Mouse (Mus musculus) intestine, embryonic 15.5 days (tissue): Measurements from ENCODE around the gene Akap14. TPM values are rescaled to one million over a fixed set of nuclear protein-coding genes. Genes with fewer than 3 reads are reported as not detected.
A peak's percentile ranks its signal among the peaks of the same experiment; 100 is the strongest.

Experiments used
- ATAC-seq: fragments of 200-750 bp; cut with Nextera tagmentation; 2 replicates; pipeline ENCODE4 v1.8.0; 2017; ENCODE audit warnings: moderate TSS enrichment, moderate library complexity
- H3K27ac ChIP-seq: fragments of 300-500 bp; sonication (generic); 2 replicates; pipeline ENCODE4 v1.5.1; 2015; ENCODE audit warnings: mild to moderate bottlenecking, inconsistent platforms
- H3K27me3 ChIP-seq: fragments of 300-500 bp; sonication (generic); replicated peaks from 2 replicates; pipeline ENCODE4 v1.6.1; 2015; ENCODE audit warnings: inconsistent platforms
- H3K36me3 ChIP-seq: fragments of 300-500 bp; sonication (generic); 2 replicates; pipeline ENCODE4 v1.6.1; 2015; ENCODE audit warnings: inconsistent platforms
- H3K4me1 ChIP-seq: fragments of 300-500 bp; sonication (generic); replicated peaks from 2 replicates; pipeline ENCODE4 v1.6.1; 2015; ENCODE audit warnings: inconsistent platforms
- H3K4me2 ChIP-seq: fragments of 300-500 bp; sonication (generic); replicated peaks from 2 replicates; pipeline ENCODE4 v1.6.1; 2015; ENCODE audit warnings: mild to moderate bottlenecking, inconsistent platforms
- H3K4me3 ChIP-seq: fragments of 300-500 bp; sonication (generic); replicated peaks from 2 replicates; pipeline ENCODE4 v1.5.1; 2015; ENCODE audit warnings: inconsistent platforms
- H3K9ac ChIP-seq: fragments of 300-500 bp; sonication (generic); 2 replicates; pipeline ENCODE4 v1.6.1; 2015; ENCODE audit warnings: inconsistent platforms
- H3K9me3 ChIP-seq: fragments of 300-500 bp; sonication (generic); 2 replicates; pipeline ENCODE4 v1.6.1; 2016; ENCODE audit warnings: inconsistent platforms
- WGBS: fragments of 180-500 bp; shearing (Covaris S2); methylation state at CpG from one replicate; pipeline ENCODE4 v1.1.7; 2015; 5-methylcytosine and 5-hydroxymethylcytosine counted together
- polyA plus RNA-seq: library from polyadenylated mRNA; unstranded; fragments of >200 nt; fragmentation: Nextera tagmentation; extraction: Ambion mirVana; gene quantifications from 2 replicates; pipeline ENCODE4 v1.2.1, GENCODE M21; 2015

Gene Akap14
- polyA plus RNA-seq, 1 experiment from 2014 or later: not detected

DNA sequence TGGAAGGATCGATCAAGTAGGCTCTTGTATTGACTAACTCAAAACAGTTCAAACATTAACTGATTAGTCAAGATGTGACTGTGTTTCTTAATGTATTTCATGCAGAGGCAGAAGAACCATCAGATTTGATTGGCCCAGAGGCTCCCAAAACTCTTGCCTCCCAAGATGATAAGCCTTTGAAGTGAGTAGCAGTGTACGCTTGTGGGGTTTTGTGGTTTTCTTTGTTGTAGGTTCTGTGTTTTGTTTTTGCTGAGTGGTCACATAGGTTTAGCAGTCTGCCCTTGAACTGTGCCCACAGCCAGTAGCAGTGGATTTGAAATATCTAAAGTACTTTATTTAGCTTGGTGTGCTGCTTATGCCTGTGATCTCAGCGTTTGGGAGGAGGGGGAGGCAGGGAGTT, 26.9 kb downstream of the Akap14 start:
- Histone ChIP-seq H3K9ac (no peak overlapping the region), H3K27ac (no peak overlapping the region), H3K4me2 (no peak overlapping the region), H3K27me3 (no peaks in the 10 kb centered on the region), H3K4me3 (no peak overlapping the region), H3K9me3 (no peaks in the 10 kb centered on the region), H3K4me1 (no peaks in the 10 kb centered on the region), H3K36me3 (no peaks in the 10 kb centered on the region)
- WGBS: 86% methylated on average over 3 of the region's 3 CpGs
- no peak for ATAC-seq

DNA sequence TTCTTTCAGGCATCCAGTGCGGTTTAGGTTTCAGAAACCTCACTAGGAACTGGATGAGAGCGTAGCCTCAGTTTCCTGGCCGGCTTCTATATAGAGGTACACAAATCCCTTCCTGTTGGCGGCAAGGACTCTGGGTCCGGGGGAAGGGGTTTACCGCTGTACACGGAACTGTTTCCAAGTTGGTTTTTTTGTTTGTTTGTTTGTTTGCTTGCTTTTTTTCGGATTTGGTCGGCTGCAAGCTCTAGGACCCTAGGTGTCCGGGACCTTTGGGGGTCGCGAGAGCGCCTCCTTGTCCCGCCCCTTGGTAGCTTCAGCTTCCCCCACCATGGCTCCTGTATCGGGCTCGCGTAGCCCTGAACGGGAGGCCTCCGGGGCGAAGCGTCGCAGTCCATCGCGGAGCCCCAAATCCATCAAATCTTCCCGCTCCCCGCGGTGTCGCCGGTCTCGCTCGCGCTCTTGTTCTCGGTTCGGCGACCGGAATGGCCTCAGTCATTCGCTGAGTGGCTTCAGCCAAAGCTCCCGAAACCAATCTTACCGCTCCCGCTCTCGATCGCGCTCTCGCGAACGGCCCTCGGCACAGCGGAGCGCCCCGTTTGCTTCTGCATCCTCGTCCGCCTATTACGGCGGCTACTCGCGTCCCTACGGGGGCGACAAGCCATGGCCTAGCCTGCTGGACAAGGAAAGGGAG, 41.8 kb downstream of the Akap14 start, which contains the start of gene Nkap:
Nkap (plus strand) TSS at position 125 of the 688 bp plus-strand sequence.
- peak within 1 kb of the TSS; percentile 57 for H3K27ac ChIP-seq
- no peaks in the 10 kb centered on the region for H3K9me3 ChIP-seq
- H3K4me1 ChIP-seq: no peaks in the 10 kb centered on the region
- ATAC-seq: peak; percentile 93
- H3K4me2 ChIP-seq: peak within 1 kb of the TSS; percentile 51
- peak within 1 kb of the TSS; percentile 55 for H3K4me3 ChIP-seq
- H3K9ac ChIP-seq: peak within 1 kb of the TSS; percentile 68
- H3K36me3 ChIP-seq: no peaks in the 10 kb centered on the region
- WGBS: 17% methylated on average over 57 of the region's 58 CpGs
- no peaks in the 10 kb centered on the region for H3K27me3 ChIP-seq

DNA sequence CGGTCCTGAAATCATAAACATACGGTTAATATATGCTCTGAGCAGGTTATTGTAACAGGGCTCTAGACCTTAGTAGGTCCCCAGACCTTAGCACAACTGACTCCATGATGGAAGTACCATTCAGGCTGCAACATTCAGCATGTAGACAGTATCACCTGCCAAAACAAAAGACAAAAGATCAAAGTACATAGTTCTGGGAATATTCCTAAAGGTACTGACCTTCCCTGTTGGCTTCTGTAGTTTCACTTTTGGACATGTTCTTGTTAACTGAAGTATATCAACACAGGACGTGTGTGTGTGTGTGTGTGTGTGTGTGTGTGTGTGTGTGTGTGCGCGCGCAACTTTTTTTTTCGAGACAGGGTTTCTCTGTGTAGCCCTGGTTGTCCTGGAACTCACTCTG, 43.1 kb downstream of the Akap14 start:
- 90% methylated on average over 7 of the region's 7 CpGs for WGBS
- no peak overlapping the region for H3K9ac ChIP-seq
- no peaks in the 10 kb centered on the region for H3K27me3 ChIP-seq

DNA sequence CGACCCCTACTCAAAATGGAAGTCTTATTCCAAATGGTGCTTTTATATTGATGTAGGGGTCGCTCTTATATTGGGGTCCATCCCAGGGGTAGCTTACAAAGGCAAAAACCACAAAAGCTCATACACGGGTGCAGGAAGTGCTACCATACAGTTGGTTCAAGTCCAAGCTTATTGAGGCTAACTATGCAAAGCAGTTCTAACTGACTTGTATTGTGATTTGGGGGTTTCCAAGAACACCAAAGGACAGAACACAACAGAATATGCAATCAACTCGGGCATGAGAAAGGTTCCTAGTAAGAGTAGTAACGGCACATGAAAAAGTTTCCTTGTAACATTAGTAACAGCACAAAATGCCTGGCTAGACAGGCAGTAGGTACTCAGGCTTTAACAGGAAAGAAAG, 48.4 kb downstream of the Akap14 start:
- H3K9ac ChIP-seq: no peak overlapping the region
- no peak for ATAC-seq
- no peak overlapping the region for H3K4me3 ChIP-seq
- H3K27me3 ChIP-seq: no peaks in the 10 kb centered on the region
- no peaks in the 10 kb centered on the region for H3K36me3 ChIP-seq
- no peak overlapping the region for H3K27ac ChIP-seq
- no peaks in the 10 kb centered on the region for H3K9me3 ChIP-seq
- 73% methylated on average over 5 of the region's 5 CpGs for WGBS
- no peaks in the 10 kb centered on the region for H3K4me1 ChIP-seq
- H3K4me2 ChIP-seq: no peak overlapping the region

More for the DNA sequence above, 43.1 kb downstream of the Akap14 start:
- no peaks in the 10 kb centered on the region for H3K4me1 ChIP-seq
- H3K27ac ChIP-seq: no peak overlapping the region
- H3K4me2 ChIP-seq: no peak overlapping the region
- ATAC-seq: no peak
- no peaks in the 10 kb centered on the region for H3K36me3 ChIP-seq
- H3K4me3 ChIP-seq: no peak overlapping the region
- no peaks in the 10 kb centered on the region for H3K9me3 ChIP-seq

DNA sequence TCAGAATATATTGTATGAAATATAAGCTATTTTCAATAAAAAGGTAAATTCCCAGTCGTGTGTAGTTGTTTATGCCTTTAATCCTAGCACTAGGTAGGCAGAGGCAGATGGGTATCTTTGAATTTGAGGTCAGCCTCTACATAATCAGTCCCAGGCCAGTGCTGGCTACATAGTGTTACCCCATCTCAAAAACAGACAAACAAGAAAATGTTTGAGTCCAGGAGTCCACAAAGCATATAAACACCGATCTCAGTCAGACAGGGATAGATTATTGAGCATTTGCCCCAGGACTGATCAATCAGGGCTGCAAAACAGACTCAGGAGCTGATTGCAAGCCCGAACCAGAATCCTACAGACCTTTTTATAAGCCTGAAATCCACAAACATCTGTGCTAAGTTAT, 49.1 kb downstream of the Akap14 start:
- Histone ChIP-seq H3K9me3 (no peaks in the 10 kb centered on the region), H3K36me3 (no peaks in the 10 kb centered on the region), H3K4me2 (no peak overlapping the region), H3K4me1 (no peaks in the 10 kb centered on the region), H3K27ac (no peak overlapping the region), H3K27me3 (no peaks in the 10 kb centered on the region), H3K9ac (no peak overlapping the region), H3K4me3 (no peak overlapping the region)
- WGBS: 51% methylated on average over 3 of the region's 3 CpGs
- ATAC-seq: no peak

DNA sequence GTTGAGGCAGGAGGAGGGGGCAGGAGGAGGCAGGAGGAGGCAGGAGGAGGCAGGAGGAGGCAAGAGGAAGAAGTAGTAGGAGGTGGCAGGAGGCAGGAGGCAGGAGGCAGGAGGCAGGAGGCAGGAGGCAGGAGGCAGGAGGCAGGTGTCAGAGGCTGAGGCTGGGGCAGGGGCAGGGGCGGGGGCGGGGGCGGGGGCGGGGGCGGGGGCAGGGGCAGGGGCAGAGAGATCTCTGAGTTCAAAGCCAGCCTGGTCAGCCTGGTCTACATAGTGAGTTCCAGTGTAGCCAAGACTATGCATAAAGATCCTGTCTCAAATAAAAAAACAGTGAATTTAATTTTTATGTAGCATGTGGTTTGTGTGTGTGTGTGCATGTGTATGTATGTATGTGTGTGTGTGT, 51.6 kb downstream of the Akap14 start:
- no peak overlapping the region for H3K4me2 ChIP-seq
- no peaks in the 10 kb centered on the region for H3K4me1 ChIP-seq
- no peak overlapping the region for H3K9ac ChIP-seq
- WGBS: 19% methylated on average over 4 of the region's 5 CpGs
- H3K27ac ChIP-seq: no peak overlapping the region
- H3K27me3 ChIP-seq: no peaks in the 10 kb centered on the region
- no peak overlapping the region for H3K4me3 ChIP-seq
- no peaks in the 10 kb centered on the region for H3K9me3 ChIP-seq
- no peaks in the 10 kb centered on the region for H3K36me3 ChIP-seq
- ATAC-seq: no peak

DNA sequence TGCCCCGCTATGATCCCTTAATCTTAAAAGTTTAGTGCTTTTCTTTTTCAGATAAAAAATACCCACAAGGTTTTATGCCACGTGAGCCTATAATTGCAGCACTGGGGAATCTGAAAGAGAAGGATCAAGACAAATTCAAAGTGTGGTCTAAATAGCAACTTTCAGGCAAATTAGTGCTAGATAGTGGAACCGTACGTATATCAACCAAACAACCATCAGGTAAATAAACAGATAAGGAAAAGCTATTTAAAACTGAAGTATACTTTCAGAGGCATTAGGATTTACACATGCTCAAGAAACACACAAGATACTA, 57.8 kb downstream of the Akap14 start:
- ATAC-seq: no peak
- H3K4me2 ChIP-seq: no peak overlapping the region
- H3K4me3 ChIP-seq: no peak overlapping the region
- no peaks in the 10 kb centered on the region for H3K27me3 ChIP-seq
- H3K27ac ChIP-seq: no peak overlapping the region
- 72% methylated on average over 4 of the region's 4 CpGs for WGBS
- H3K4me1 ChIP-seq: no peaks in the 10 kb centered on the region
- H3K36me3 ChIP-seq: no peaks in the 10 kb centered on the region
- H3K9ac ChIP-seq: no peak overlapping the region
- no peaks in the 10 kb centered on the region for H3K9me3 ChIP-seq

DNA sequence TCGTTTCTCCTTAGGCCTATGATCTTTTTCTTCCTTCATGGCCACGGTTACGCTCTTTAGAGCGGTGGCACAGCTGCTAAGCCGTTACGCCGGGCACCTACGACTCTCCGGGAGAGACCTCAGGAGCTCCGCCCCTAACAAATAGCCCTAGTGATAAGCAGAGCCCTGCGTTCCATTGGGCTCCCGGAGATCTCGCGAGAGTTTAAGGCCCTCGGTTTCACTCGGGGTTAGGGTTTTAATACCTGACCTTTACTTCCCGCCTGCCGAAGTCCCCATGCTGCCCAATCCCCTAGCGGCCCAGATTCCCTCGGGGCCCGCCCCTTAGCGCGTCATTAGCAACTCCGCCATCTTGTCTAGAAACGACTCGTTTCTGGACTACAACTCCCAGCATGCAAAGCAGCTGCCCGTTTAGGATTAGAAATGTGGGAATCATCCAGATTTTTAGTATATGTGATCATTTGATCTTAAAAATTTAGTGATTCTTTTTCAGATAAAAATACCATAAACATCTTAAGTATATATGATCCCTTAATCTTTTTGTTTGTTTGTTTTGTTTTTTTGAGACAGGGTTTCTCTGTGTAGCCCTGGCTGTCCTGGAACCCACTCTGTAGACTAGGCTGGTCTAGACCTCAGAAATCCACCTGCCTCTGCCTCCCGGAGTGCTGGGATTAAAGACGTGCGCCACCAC, 58.3 kb downstream of the Akap14 start, which contains the start of gene Upf3b:
Upf3b (minus strand) TSS at position 130 of the 688 bp plus-strand sequence.
- Histone ChIP-seq H3K9ac (peak within 1 kb of the TSS; percentile 64), H3K4me3 (peak within 1 kb of the TSS; percentile 52), H3K36me3 (no peaks in the 10 kb centered on the region), H3K4me2 (peak within 1 kb of the TSS; percentile 62), H3K9me3 (no peaks in the 10 kb centered on the region), H3K27ac (peak within 1 kb of the TSS; percentile 83), H3K27me3 (no peaks in the 10 kb centered on the region), H3K4me1 (no peaks in the 10 kb centered on the region)
- peak; percentile 99 for ATAC-seq
- 22% methylated on average over 30 of the region's 30 CpGs for WGBS

DNA sequence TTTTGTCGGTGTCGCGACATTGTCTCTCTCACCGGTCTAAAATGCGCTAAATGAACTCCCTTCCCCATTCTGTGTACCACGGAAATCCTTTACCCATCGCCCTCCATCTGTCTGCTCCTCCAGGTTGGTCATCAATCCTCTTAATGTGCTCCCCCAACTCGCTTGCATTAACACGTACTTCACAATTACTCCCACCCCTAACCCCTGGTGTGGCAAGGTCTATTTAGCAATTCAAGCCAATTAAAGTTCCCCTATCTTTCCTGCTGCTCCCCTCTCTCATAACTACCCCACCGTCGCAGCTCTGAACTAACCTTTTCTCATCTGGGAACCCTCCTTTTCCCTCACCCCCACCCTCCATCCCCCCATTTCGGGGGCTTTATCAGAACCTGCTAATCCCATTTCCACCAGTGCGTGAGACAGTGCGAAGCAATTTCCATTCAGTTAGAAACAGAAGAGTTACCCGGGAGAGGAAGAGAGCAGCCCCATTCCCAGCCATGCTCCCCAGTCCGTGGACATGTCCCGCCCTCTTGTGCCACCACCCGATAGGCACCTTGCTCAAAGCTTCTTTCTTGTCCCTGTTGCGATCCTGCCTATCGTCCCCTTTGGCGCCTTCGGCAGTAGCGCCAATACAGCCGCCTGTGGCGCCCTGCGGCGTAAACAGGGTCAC, 59.0 kb downstream of the Akap14 start:
- Histone ChIP-seq H3K9ac (peak overlapping the region; percentile 64), H3K4me1 (no peaks in the 10 kb centered on the region), H3K4me3 (peak overlapping the region; percentile 52), H3K9me3 (no peaks in the 10 kb centered on the region), H3K27me3 (no peaks in the 10 kb centered on the region), H3K27ac (peak overlapping the region; percentile 83), H3K36me3 (no peaks in the 10 kb centered on the region), H3K4me2 (peak overlapping the region; percentile 62)
- peak; percentile 90 for ATAC-seq
- WGBS: 15% methylated on average over 27 of the region's 27 CpGs

DNA sequence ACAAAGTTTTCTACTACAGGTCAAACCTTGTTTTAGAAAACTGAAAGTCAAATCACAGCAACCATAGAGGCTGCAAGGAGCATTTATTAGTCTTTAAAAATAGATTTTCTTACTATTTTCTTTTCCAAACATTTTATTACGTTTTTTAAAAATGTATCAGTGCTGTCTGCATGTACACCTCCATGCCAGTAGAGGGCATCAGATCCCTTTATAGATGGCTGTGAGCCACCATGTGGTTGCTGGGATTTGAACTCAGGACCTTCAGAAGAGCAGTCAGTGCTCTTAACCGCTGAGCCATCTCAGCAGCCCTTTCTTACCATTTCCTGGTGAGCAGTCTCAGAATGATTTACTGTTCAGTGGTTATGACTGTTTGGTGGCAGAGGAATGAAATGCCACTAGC, 64.8 kb downstream of the Akap14 start:
- no peak overlapping the region for H3K4me3 ChIP-seq
- no peak for ATAC-seq
- no peak overlapping the region for H3K4me2 ChIP-seq
- WGBS: 80% methylated on average over 2 of the region's 2 CpGs
- no peaks in the 10 kb centered on the region for H3K9me3 ChIP-seq
- H3K9ac ChIP-seq: no peak overlapping the region
- H3K27ac ChIP-seq: no peak overlapping the region
- H3K27me3 ChIP-seq: no peaks in the 10 kb centered on the region
- H3K36me3 ChIP-seq: no peaks in the 10 kb centered on the region
- no peaks in the 10 kb centered on the region for H3K4me1 ChIP-seq
